Mouse (Mus musculus) mesoderm, embryonic 11.5 days (tissue): ENCODE measurements around the gene Inf2.
A peak's percentile ranks its signal among the peaks of the same experiment; 100 is the strongest.

ENCODE experiments used
- DNase-seq: peaks from one replicate; pipeline ENCODE4 v3.0.0-alpha.2; 2012; ENCODE audit warnings: low read depth, low spot score

The Inf2 gene

GRCm38 (mm10) chr12:112627097-112627881 is 38.7 kb downstream of the Inf2 start:
- no peak for DNase-seq

- no peak for DNase-seq
These were observed 39.6 kb downstream of the Inf2 start for GRCm38 (mm10) chr12:112628197-112628596.

- DNase-seq = peak; percentile 67
These were observed 40.5 kb downstream of the Inf2 start for GRCm38 (mm10) chr12:112628928-112629721.

- no peak for DNase-seq
These were observed 41.4 kb downstream of the Inf2 start for GRCm38 (mm10) chr12:112630029-112630428.

GRCm38 (mm10) chr12:112630796-112631195 is 42.2 kb downstream of the Inf2 start:
- no peak for DNase-seq

- DNase-seq = no peak
These were observed 42.9 kb downstream of the Inf2 start for GRCm38 (mm10) chr12:112631472-112631871.

GRCm38 (mm10) chr12:112632084-112632777 is 43.6 kb downstream of the Inf2 start:
- DNase-seq = no peak

GRCm38 (mm10) chr12:112632907-112633306 is 44.3 kb downstream of the Inf2 start:
- no peak for DNase-seq

- DNase-seq = no peak
These were observed 45.1 kb downstream of the Inf2 start for GRCm38 (mm10) chr12:112633686-112634085.

- DNase-seq = no peak
These were observed 50.9 kb downstream of the Inf2 start for GRCm38 (mm10) chr12:112639526-112639925.

GRCm38 (mm10) chr12:112643126-112643525 is 54.5 kb downstream of the Inf2 start:
- no peak for DNase-seq

- peak; percentile 99 for DNase-seq
These were observed 55.7 kb downstream of the Inf2 start, which contains the start of gene Siva1 for GRCm38 (mm10) chr12:112644180-112644854. Gene Siva1 (plus strand): TSS chr12:112644679.

- DNase-seq = no peak
These were observed 56.4 kb downstream of the Inf2 start for GRCm38 (mm10) chr12:112644855-112645506.

GRCm38 (mm10) chr12:112646139-112646538 is 57.6 kb downstream of the Inf2 start:
- no peak for DNase-seq

- no peak for DNase-seq
These were observed 59.5 kb downstream of the Inf2 start for GRCm38 (mm10) chr12:112648081-112648480.

- no peak for DNase-seq
These were observed 63.3 kb downstream of the Inf2 start for GRCm38 (mm10) chr12:112651778-112652439.

GRCm38 (mm10) chr12:112653157-112653824 is 64.7 kb downstream of the Inf2 start:
- DNase-seq = peak; percentile 87

- DNase-seq = no peak
These were observed 65.5 kb downstream of the Inf2 start for GRCm38 (mm10) chr12:112654076-112654475.

GRCm38 (mm10) chr12:112658619-112659018 is 70.0 kb downstream of the Inf2 start:
- DNase-seq = no peak

- DNase-seq = peak; percentile 19
These were observed 70.5 kb downstream of the Inf2 start for GRCm38 (mm10) chr12:112659109-112659508.
